Mouse (Mus musculus) kidney, adult 18-20 months (tissue): ENCODE measurements at regions not wholly inside any gene's neighbourhood (a gene's known extent, or its start where the extent isn't known, plus 50 kb on each side); places are given as distances from the start of the nearest gene placed in this dataset.

Experiments
- DNase-seq: peaks from one replicate; pipeline ENCODE4 v3.0.0; 2021

DNA sequence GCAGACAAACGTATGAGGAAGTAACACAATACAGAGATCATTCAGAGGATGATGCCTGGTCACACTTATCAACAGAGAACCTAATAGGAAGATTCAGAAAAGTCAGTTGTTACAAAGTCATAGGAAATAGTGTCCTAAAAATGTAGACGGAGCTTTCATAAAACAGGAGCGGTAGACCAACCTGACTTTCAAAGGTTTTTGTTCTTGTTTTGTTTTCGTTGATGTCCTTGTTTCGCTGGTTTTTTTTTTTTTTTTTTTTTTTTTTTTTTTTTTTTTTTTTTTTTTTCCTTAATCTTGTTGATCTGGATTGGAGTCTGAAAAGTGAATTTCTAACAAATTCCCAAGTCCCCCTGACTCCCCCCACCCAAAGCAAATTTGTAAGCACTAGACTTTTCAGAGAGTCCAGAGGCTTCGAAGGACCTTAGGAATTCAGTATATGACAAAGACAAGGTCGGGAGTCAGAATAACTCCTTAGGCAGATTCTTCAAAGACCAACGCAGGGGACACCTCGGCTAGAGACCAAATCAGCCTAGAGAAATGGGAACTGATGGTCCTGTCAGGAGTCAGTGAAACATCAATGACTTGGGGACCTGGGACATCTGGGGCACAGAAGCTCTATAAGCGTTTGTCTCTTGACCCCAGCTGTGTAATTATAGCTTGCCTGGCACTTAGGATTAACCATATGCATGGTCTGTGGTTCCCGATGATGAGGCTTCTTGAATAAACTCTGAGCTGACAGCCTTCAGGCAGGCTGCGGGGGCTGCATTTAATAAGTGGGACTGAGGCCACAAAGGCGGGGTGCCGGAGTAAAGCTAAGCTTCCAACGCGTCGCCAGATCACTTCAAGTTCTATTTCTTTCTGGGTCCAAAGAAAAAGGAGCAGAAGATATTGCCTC lies 115.7 kb upstream of the Cblb start:
- DNase-seq, result no peak

DNA sequence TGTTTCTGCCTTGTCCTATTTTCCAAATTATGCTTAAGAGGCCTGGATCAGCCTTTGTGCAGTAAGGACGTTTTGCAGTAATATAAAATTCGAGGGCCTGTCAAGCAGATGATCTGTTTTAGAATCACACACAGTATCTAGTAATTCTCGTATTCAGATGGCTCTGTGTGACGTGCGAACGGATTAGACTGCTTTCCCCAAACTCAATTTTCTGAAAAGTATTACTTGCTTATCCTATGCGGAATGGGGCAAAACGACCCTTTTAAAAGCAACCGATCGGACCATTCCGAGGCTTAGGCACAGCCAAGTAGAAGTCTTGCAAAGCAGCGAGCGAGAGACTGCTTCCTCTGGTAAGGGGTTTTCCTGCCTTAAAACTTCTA lies 115.1 kb upstream of the Cblb start:
- no peak for DNase-seq

DNA sequence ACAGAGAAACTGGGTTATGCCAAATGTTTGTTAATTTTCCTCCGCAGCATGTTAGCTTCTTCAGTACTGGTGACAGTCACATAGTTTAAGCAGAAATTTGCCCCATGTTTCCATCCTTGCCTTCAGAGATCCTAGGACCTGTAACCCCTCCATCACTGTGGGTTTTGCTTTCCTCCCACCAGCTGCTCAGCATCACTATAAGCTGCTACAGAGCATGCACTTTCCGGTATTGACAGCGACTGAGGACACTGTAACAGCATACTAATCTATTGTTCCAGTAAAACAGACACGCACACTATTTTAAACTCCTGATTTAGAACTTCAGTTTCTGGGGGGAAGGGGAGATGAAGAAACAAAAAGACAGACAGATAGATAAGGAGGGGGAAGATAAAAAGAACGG lies 114.7 kb upstream of the Cblb start:
- DNase-seq, result no peak

DNA sequence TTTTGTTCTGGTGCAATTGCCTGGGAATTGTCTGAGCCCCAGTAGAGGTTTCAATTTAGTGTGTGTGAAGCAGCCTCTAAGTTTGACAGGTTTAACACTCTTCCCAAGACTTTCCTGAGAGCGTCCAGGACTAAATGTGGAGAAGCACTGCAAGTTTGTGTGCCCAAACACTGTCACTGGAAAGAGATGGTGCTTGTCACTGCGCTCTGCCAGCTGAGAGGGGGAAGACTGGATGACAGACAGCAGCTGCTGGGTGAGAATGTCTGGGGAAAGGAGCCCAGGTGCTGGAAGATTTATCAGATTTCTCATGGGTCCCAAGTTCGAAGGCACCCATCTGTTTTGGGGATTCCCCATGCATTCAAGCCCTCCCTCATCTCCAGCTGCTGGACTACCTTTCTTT lies 114.2 kb upstream of the Cblb start:
- DNase-seq, result no peak

DNA sequence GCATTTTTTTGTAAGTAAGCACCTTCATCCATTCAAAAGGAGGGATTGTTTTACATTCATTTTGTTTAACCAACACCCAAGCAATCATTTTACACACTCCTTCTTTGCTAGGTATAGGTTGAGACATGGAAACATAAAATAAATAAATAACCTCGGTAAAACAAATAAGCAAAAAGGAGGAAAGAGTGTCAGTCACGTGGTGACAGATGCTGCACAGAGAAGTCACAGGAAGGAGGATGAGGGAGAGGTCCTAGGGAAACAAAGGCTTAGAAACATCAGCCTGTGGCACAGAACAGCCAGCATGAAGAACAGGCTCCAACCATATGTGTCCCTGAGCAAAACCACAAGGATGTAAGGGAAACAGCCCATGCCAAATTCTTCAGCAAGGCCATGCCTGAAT lies 113.5 kb upstream of the Cblb start:
- no peak for DNase-seq

DNA sequence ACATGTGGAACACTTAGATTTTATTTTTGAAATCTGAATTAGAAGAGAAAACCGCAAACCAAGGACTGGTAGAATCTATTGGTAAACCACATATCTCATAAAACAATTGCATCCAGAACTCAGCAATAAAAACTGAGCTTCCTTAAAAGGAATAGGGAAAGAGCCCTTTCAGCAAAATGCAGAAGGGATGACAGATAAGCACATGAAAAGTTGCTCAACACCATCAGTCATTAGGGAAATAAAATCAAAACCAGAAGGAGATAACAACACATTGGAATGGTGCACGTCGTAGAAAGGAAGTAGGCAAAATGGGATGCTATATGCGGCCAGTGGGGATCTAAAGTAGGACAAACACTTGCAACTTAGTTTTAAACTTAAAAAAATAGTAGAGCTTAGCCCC lies 110.0 kb upstream of the Cblb start:
- no peak for DNase-seq

DNA sequence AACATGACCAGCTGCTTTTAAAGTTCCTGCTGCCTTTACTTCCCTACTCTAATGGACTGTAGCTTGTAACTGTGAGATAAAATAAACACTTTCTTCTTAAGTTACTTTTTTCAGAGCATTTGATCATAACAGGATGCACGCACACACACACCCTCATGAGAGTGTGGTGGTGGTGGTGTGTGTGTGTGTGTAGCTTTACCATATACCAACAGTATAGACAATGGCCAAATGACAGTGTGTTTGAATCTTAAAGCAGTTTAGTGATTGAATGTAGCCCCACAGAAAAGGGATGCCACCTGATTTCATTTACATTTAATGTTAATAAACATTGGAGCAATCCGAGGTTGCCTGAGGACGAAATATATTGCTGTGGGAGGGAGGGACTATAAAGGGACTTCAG lies 108.4 kb upstream of the Cblb start:
- no peak for DNase-seq

DNA sequence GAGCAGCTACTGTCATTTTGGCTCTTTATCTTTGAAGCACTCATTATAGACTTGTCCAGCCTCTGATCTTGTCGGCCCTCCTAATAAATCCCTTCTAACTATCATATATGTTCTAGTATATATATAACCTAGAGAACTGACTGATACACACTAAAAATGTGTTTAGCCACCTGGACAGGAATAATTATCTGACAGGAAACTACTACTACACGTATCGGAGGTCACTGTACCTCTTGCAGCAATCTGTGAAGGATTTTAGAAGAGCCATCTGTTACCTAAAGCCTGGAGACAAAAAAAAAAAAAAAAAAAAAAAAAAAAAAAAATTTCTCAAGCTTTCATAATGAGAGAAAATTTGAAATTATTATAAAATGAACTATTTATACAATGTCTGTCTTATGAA lies 105.4 kb upstream of the Cblb start:
- no peak for DNase-seq

DNA sequence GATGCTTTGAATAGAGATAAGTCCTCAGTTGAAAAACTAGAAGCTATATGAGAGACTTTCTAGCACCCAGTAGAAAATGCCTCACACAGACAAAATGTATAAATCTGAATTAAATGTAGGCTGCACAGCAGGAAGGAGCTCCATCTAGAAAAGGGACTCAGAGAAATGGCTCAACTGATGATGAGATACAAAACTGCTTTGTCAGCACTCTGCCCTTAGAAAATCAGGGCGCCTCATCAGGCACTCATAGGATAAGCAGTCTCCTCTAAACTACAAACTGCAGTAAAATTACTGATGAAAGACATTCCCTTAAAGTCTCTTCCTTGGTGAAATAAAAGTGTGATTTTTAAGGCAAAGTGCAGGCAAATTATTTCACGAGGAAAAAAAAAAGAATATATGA lies 97.9 kb upstream of the Cblb start:
- no peak for DNase-seq

DNA sequence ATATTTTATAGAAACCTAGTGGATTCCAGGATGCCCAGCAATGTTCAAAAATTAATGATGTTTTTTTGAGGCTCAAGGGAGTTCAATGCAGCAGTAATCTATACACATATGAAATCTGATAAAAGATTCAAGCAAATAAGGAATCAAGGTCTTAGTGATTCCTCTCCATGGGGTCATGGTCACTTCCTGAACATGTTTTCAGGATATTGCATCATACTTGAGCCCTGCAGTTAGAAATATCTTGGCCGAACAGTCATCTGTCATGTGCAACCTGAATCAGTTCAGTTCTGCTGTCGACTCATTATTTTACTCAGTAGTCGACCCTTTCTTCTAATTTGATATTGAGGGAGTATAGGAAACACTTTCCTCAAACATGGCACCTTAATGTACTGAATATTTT lies 97.1 kb upstream of the Cblb start:
- no peak for DNase-seq

DNA sequence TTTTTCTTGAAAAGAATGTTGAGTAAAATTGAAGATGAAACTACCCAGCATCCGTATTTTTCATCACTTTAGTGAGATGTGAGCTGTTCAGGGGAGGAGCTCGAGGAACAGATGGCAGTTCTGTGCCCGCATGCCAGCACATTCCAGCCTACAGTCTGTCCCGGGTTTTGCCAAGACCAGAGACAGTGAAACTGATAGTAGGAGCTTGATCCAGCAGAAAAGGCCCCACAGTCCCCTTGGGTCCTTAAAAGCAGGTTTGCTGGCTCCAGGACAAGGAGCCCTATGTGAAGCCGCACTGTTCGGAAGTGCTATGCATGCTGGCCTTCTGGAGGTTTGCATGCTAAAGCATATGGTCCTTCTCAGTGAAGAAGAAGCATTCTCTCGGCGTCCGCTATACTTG lies 93.7 kb upstream of the Cblb start:
- DNase-seq, result no peak

DNA sequence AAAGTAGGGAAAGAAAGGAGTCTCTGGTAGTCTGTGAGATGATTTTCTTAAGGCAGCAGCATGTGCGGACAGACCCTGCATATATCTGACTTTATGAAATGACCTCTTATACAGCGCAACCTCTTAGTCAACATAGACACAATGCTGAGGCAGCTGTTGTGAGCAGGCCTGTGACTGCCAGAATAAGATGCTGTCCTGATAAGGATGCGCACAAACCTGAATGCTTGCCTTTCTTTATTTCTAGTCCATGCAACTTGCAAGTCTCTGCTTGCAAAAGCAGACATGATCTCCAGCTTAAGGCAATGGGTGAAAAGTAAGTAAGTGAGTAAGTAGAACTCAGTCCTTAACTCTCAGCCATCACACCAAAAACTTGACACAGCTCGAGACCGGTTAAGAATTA lies 92.0 kb upstream of the Cblb start:
- no peak for DNase-seq

DNA sequence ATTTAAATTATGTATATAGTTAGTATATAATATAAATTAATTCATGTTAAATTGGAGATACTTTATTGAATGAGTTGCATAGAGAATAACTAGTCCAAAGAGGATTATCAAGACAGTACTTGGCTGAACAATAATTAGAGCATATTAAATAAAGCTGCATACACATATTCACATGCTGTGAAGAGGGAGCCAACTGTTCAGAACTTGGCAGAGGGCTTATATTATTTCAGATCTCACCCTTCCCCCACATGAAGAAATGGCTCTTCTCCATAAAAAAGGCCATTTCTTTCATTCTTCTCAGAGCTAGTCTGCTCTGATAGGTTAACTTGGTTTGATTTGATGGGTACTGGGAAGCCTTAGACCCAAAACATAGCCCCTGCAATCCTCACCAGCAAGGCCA lies 90.5 kb upstream of the Cblb start:
- no peak for DNase-seq

DNA sequence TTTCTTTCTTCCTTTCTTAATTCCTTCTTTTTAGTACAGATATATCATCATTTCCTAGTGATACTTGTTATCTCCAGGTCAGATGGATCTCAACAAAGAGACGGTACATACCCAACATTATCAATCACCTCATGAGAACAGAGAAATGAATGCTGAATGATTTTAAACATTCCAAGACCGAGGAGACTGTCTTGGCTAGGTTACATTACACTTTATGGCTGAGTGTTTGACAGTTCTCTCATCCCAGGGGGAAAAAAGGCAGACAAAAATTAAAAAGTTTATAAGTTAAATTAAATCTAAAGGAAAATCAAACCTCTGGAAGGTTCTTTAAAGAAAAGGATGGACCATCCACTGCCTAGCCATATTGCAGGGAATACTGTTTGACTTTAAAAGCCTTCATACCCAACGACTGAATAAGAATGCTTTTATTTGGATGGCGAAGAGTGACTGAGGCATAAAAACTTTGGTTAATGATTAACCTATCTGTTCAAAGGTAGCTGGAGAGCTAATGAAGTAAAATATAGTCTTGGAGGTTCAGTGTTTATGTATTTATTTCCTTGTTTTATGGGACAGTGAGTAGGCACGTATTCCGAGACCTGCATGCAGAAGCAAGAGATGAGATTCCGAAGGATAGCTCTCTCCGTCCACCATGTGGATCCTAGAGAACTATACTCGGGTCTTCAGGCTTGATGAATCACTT lies 88.4 kb upstream of the Cblb start:
- no peak for DNase-seq

DNA sequence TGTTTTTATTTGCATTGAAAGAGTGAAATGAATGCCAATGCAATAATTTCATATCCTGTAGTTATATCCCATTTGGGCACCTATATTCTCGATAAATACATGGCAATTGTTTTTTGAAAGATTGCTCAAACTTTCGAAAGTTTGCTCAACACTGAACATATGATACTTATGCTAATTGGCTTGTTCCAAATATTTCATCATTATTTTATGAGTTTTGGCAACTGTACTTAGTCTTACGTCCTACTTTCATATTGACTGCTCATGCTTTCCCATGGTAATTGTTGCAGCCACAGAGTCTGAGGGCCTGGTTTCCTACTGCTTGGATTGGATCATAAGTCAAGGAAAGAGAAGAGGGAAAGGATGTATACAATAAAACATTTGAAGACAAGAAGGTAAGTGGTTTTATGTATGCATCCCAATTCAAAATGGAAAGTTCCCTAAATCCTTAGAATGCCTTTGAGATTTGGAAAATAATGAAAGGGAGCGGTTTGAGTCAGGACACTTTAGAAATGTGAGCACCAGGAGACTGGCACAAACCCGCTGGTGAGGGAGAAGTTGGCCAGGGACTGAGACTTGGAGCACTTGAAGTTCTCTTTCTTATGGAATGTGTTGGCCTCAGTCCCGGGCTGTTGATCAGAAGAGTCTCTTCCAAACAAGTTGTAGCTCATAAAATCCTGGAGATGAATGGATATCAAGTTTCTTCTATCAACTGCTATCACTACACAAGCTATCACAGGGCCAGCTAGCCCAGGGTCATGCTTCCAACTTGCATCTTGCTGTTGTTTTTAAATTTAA lies 63.8 kb upstream of the Cblb start:
- DNase-seq, result no peak
